Mouse (Mus musculus): ENCODE results near the gene Kif6. TPM values are rescaled to one million over a fixed set of nuclear protein-coding genes. Genes with fewer than 3 reads are reported as not detected.
A peak's percentile ranks its signal among the peaks of the same experiment; 100 is the strongest.

Gene Kif6
- polyA plus RNA-seq, 1 experiment from 2014 or later: 3.3 TPM

- Histone ChIP-seq H3K27me3 (replicated peaks; ENCODE audit: control insufficient read depth, insufficient read depth, low read length) (no peaks in the 10 kb centered on the region), H3K36me3 (ENCODE audit: control insufficient read depth, insufficient read depth) (no peaks in the 10 kb centered on the region), H3K4me2 (ENCODE audit: low read length) (no peak overlapping the region), H3K9ac (replicated peaks; ENCODE audit: low read depth, low read length) (no peak overlapping the region), H3K4me3 (replicated peaks; ENCODE audit: low read length) (no peak overlapping the region), H3K9me3 (ENCODE audit: control insufficient read depth, low read length) (no peaks in the 10 kb centered on the region), H3K27ac (ENCODE audit: low read length) (no peak overlapping the region), H3K4me1 (replicated peaks; ENCODE audit: control insufficient read depth, insufficient read depth, low read length) (no peaks in the 10 kb centered on the region)
- no peak for ATAC-seq
- WGBS: 29% methylated on average over 8 of the region's 8 CpGs
Observed at GRCm38 (mm10) chr17:49681410-49681809, 66.5 kb downstream of the Kif6 start.

- H3K36me3 ChIP-seq (ENCODE audit: control insufficient read depth, insufficient read depth): no peaks in the 10 kb centered on the region
- WGBS: 32% methylated on average over 2 of the region's 2 CpGs
- no peaks in the 10 kb centered on the region for H3K4me1 ChIP-seq (replicated peaks; ENCODE audit: control insufficient read depth, insufficient read depth, low read length)
- no peak overlapping the region for H3K4me2 ChIP-seq (ENCODE audit: low read length)
- no peak for ATAC-seq
- H3K27me3 ChIP-seq (replicated peaks; ENCODE audit: control insufficient read depth, insufficient read depth, low read length): no peaks in the 10 kb centered on the region
- H3K9ac ChIP-seq (replicated peaks; ENCODE audit: low read depth, low read length): no peak overlapping the region
- no peak overlapping the region for H3K4me3 ChIP-seq (replicated peaks; ENCODE audit: low read length)
- H3K9me3 ChIP-seq (ENCODE audit: control insufficient read depth, low read length): no peaks in the 10 kb centered on the region
- H3K27ac ChIP-seq (ENCODE audit: low read length): no peak overlapping the region
Observed at GRCm38 (mm10) chr17:49684146-49684545, 69.2 kb downstream of the Kif6 start.

- Histone ChIP-seq H3K4me1 (replicated peaks; ENCODE audit: control insufficient read depth, insufficient read depth, low read length) (peaks cover 17% of the 10 kb centered on the region), H3K9me3 (ENCODE audit: control insufficient read depth, low read length) (no peaks in the 10 kb centered on the region), H3K27me3 (replicated peaks; ENCODE audit: control insufficient read depth, insufficient read depth, low read length) (no peaks in the 10 kb centered on the region), H3K36me3 (ENCODE audit: control insufficient read depth, insufficient read depth) (no peaks in the 10 kb centered on the region), H3K9ac (replicated peaks; ENCODE audit: low read depth, low read length) (no peak overlapping the region), H3K4me3 (replicated peaks; ENCODE audit: low read length) (no peak overlapping the region), H3K4me2 (ENCODE audit: low read length) (no peak overlapping the region), H3K27ac (ENCODE audit: low read length) (peak overlapping the region; percentile 64)
- ATAC-seq: peak; percentile 65
- 28% methylated on average over 10 of the region's 10 CpGs for WGBS
Observed at GRCm38 (mm10) chr17:49690607-49691454, 75.9 kb downstream of the Kif6 start.

GRCm38 (mm10) chr17:49691455-49691805 lies 76.5 kb downstream of the Kif6 start:
- WGBS: 77% methylated on average over 9 of the region's 9 CpGs
- ATAC-seq: peak; percentile 16; the same call in 1 of the 2 replicates

GRCm38 (mm10) chr17:49693206-49693605 lies 78.3 kb downstream of the Kif6 start:
- Histone ChIP-seq H3K36me3 (ENCODE audit: control insufficient read depth, insufficient read depth) (no peaks in the 10 kb centered on the region), H3K27me3 (replicated peaks; ENCODE audit: control insufficient read depth, insufficient read depth, low read length) (no peaks in the 10 kb centered on the region), H3K9me3 (ENCODE audit: control insufficient read depth, low read length) (no peaks in the 10 kb centered on the region), H3K9ac (replicated peaks; ENCODE audit: low read depth, low read length) (no peak overlapping the region), H3K27ac (ENCODE audit: low read length) (no peak overlapping the region), H3K4me1 (replicated peaks; ENCODE audit: control insufficient read depth, insufficient read depth, low read length) (peaks cover 17% of the 10 kb centered on the region), H3K4me2 (ENCODE audit: low read length) (no peak overlapping the region), H3K4me3 (replicated peaks; ENCODE audit: low read length) (no peak overlapping the region)
- 76% methylated on average over 5 of the region's 5 CpGs for WGBS
- ATAC-seq: no peak

More at GRCm38 (mm10) chr17:49691455-49691805, 76.5 kb downstream of the Kif6 start:
- Histone ChIP-seq H3K27ac (ENCODE audit: low read length) (peak overlapping the region; percentile 33; the same call in 1 of the 2 replicates), H3K27me3 (replicated peaks; ENCODE audit: control insufficient read depth, insufficient read depth, low read length) (no peaks in the 10 kb centered on the region), H3K4me2 (ENCODE audit: low read length) (no peak overlapping the region), H3K4me3 (replicated peaks; ENCODE audit: low read length) (no peak overlapping the region), H3K9ac (replicated peaks; ENCODE audit: low read depth, low read length) (no peak overlapping the region), H3K4me1 (replicated peaks; ENCODE audit: control insufficient read depth, insufficient read depth, low read length) (peaks cover 17% of the 10 kb centered on the region), H3K36me3 (ENCODE audit: control insufficient read depth, insufficient read depth) (no peaks in the 10 kb centered on the region), H3K9me3 (ENCODE audit: control insufficient read depth, low read length) (no peaks in the 10 kb centered on the region)

- no peak for ATAC-seq
- Histone ChIP-seq H3K4me2 (ENCODE audit: low read length) (no peak overlapping the region), H3K4me1 (replicated peaks; ENCODE audit: control insufficient read depth, insufficient read depth, low read length) (no peaks in the 10 kb centered on the region; the same call in 1 of the 2 replicates), H3K27me3 (replicated peaks; ENCODE audit: control insufficient read depth, insufficient read depth, low read length) (no peaks in the 10 kb centered on the region), H3K27ac (ENCODE audit: low read length) (no peak overlapping the region), H3K9me3 (ENCODE audit: control insufficient read depth, low read length) (no peaks in the 10 kb centered on the region), H3K9ac (replicated peaks; ENCODE audit: low read depth, low read length) (no peak overlapping the region), H3K4me3 (replicated peaks; ENCODE audit: low read length) (no peak overlapping the region), H3K36me3 (ENCODE audit: control insufficient read depth, insufficient read depth) (no peaks in the 10 kb centered on the region)
- 89% methylated on average over 5 of the region's 5 CpGs for WGBS
Observed at GRCm38 (mm10) chr17:49697220-49697619, 82.3 kb downstream of the Kif6 start.

- H3K9ac ChIP-seq (replicated peaks; ENCODE audit: low read depth, low read length): 0 out of 2 replicates have a peak overlapping the region, but pooled peaks have one; percentile 10
- no peak overlapping the region for H3K4me3 ChIP-seq (replicated peaks; ENCODE audit: low read length)
- H3K4me1 ChIP-seq (replicated peaks; ENCODE audit: control insufficient read depth, insufficient read depth, low read length): peaks cover 21% of the 10 kb centered on the region
- peak; percentile 75 for ATAC-seq
- 26% methylated on average over 12 of the region's 12 CpGs for WGBS
- H3K9me3 ChIP-seq (ENCODE audit: control insufficient read depth, low read length): no peaks in the 10 kb centered on the region
- no peaks in the 10 kb centered on the region for H3K36me3 ChIP-seq (ENCODE audit: control insufficient read depth, insufficient read depth)
- H3K27me3 ChIP-seq (replicated peaks; ENCODE audit: control insufficient read depth, insufficient read depth, low read length): no peaks in the 10 kb centered on the region
- H3K4me2 ChIP-seq (ENCODE audit: low read length): no peak overlapping the region
- peak overlapping the region; percentile 77 for H3K27ac ChIP-seq (ENCODE audit: low read length)
Observed at GRCm38 (mm10) chr17:49703492-49704249, 88.7 kb downstream of the Kif6 start.

- Histone ChIP-seq H3K27ac (ENCODE audit: low read length) (no peak overlapping the region), H3K4me1 (replicated peaks; ENCODE audit: control insufficient read depth, insufficient read depth, low read length) (peaks cover 6% of the 10 kb centered on the region), H3K36me3 (ENCODE audit: control insufficient read depth, insufficient read depth) (no peaks in the 10 kb centered on the region), H3K4me2 (ENCODE audit: low read length) (no peak overlapping the region), H3K4me3 (replicated peaks; ENCODE audit: low read length) (no peak overlapping the region), H3K9me3 (ENCODE audit: control insufficient read depth, low read length) (no peaks in the 10 kb centered on the region), H3K9ac (replicated peaks; ENCODE audit: low read depth, low read length) (no peak overlapping the region), H3K27me3 (replicated peaks; ENCODE audit: control insufficient read depth, insufficient read depth, low read length) (no peaks in the 10 kb centered on the region)
- ATAC-seq: no peak
- 74% methylated on average over 2 of the region's 2 CpGs for WGBS
Observed at GRCm38 (mm10) chr17:49709192-49709591, 94.3 kb downstream of the Kif6 start.

- Histone ChIP-seq H3K27me3 (replicated peaks; ENCODE audit: control insufficient read depth, insufficient read depth, low read length) (no peaks in the 10 kb centered on the region), H3K4me1 (replicated peaks; ENCODE audit: control insufficient read depth, insufficient read depth, low read length) (no peaks in the 10 kb centered on the region), H3K4me2 (ENCODE audit: low read length) (no peak overlapping the region), H3K27ac (ENCODE audit: low read length) (no peak overlapping the region), H3K9me3 (ENCODE audit: control insufficient read depth, low read length) (no peaks in the 10 kb centered on the region), H3K4me3 (replicated peaks; ENCODE audit: low read length) (no peak overlapping the region), H3K9ac (replicated peaks; ENCODE audit: low read depth, low read length) (no peak overlapping the region), H3K36me3 (ENCODE audit: control insufficient read depth, insufficient read depth) (no peaks in the 10 kb centered on the region)
- no peak for ATAC-seq
- 89% methylated on average over 5 of the region's 5 CpGs for WGBS
Observed at GRCm38 (mm10) chr17:49710101-49710630, 95.2 kb downstream of the Kif6 start.
